Mouse (Mus musculus): ENCODE data around the gene Crispld2. TPM values are rescaled to one million over a fixed set of nuclear protein-coding genes. Genes with fewer than 3 reads are reported as not detected.
A peak's percentile ranks its signal among the peaks of the same experiment; 100 is the strongest.

Crispld2 gene
- polyA plus RNA-seq, 1 experiment from 2014 or later, result 9.2 TPM

DNA sequence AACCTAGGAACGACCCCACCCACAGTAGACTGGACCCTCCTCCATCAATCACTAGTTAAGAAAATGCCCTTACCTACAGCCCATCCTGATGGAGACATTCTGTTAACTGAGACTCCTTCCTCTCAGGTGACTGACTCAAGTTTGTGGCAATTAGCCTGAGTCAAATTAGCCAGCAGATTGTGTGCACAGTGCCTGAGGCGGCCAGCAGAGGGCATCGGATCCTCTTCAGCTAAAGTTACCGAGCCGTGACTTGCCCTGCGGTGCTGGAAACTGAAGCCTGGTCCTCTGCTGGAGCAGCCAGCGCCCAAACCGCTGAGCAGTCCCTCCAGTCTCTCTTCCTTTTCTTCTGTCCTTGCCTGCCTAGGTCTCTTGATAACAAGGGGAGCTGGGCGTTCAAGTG lies 24.8 kb upstream of the Crispld2 start:
- WGBS, result 78% methylated on average over 9 of the region's 9 CpGs
- no peak for ATAC-seq (ENCODE audit: borderline replicate concordance, extremely low read depth, low FRiP score, low TSS enrichment)
- no peak overlapping the region for H3K4me2 ChIP-seq

DNA sequence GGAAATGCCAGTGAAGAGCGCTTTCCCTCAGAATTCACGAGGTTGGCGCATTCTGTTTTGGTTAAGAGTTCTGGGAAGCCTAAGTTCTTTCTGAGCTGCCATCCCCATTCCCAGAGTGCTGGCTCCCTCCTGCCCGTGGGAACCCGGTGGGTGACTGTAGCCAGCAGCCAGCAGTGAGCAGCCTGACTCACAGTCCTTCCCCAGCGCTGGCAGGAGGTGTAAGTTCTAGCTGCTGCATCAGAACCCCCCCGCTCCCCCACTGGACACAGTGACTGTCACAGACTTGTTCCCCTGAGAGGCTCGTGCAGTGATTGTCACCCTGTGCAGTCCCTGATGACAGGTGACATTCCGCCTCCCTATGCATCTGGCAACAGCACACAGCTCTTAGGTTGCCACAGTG lies 22.1 kb upstream of the Crispld2 start:
- no peak for ATAC-seq (ENCODE audit: borderline replicate concordance, extremely low read depth, low FRiP score, low TSS enrichment)
- Histone ChIP-seq H3K27ac (no peak overlapping the region), H3K36me3 (no peaks in the 10 kb centered on the region), H3K9me3 (no peaks in the 10 kb centered on the region), H3K27me3 (no peaks in the 10 kb centered on the region), H3K4me1 (no peaks in the 10 kb centered on the region), H3K4me2 (no peak overlapping the region), H3K9ac (no peak overlapping the region), H3K4me3 (no peak overlapping the region)
- WGBS, result 72% methylated on average over 9 of the region's 9 CpGs

More for the DNA sequence above, 24.8 kb upstream of the Crispld2 start:
- Histone ChIP-seq H3K9me3 (no peaks in the 10 kb centered on the region), H3K9ac (no peak overlapping the region), H3K27ac (no peak overlapping the region), H3K4me3 (no peak overlapping the region), H3K27me3 (no peaks in the 10 kb centered on the region), H3K4me1 (no peaks in the 10 kb centered on the region), H3K36me3 (no peaks in the 10 kb centered on the region)

DNA sequence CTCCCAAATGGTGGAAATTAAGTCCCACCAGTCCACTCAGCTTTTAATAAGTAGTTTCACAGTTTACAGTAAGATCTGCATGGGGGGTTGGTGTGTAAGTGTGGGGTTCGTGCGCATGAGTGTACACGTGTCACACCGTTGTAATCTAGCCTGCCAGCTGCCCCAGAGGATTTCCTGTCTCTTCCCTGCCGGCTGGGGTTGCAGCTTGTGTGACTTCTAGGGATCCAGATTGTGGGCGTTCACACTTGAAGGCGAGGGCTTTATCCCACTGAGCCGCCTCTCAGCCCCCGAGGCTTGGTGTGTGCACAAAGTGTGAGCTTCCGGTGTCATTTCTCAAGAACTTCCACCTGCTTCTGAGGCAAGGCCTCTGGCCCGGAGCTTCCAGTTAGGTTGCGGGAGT lies 19.7 kb upstream of the Crispld2 start:
- Histone ChIP-seq H3K4me2 (no peak overlapping the region), H3K27ac (no peak overlapping the region), H3K36me3 (no peaks in the 10 kb centered on the region), H3K4me3 (no peak overlapping the region), H3K9ac (no peak overlapping the region), H3K9me3 (no peaks in the 10 kb centered on the region), H3K27me3 (no peaks in the 10 kb centered on the region), H3K4me1 (no peaks in the 10 kb centered on the region)
- ATAC-seq (ENCODE audit: borderline replicate concordance, extremely low read depth, low FRiP score, low TSS enrichment), result no peak
- WGBS, result 49% methylated on average over 12 of the region's 12 CpGs

DNA sequence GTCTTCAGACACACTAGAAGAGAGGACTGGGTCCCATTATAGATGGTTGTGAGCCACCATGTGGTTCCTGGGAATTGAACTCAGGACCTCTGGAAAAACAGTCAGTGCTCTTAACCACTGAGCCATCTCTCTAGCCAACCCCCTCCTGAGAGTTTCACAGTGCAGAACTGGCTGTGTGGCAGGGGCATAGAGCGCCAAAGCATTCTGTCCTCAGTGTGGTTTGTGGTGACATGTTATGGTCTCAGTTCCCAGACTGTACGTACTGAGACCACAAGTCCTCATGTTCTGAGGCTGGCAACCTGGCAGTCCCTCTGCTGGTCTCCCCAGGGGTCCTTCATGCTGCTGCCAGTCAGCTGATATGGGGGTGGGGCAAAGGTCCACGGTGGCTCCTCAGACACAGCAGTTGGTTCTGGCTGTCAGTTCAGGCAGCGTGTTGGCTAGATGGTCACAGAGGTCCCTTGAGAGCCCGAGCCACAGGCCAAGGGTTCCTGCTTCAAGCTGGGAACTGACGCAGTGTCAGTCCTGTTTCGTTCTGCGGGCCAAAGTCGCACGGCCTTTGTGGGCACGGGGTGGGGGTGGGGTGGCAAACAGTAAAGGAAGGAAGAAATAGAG lies 13.4 kb upstream of the Crispld2 start:
- H3K9ac ChIP-seq, result no peak overlapping the region
- H3K9me3 ChIP-seq, result no peaks in the 10 kb centered on the region
- H3K36me3 ChIP-seq, result no peaks in the 10 kb centered on the region
- no peak for ATAC-seq (ENCODE audit: borderline replicate concordance, extremely low read depth, low FRiP score, low TSS enrichment)
- H3K27me3 ChIP-seq, result no peaks in the 10 kb centered on the region
- no peak overlapping the region for H3K4me3 ChIP-seq
- 65% methylated on average over 11 of the region's 11 CpGs for WGBS
- H3K4me2 ChIP-seq, result no peak overlapping the region
- no peaks in the 10 kb centered on the region for H3K4me1 ChIP-seq
- H3K27ac ChIP-seq, result no peak overlapping the region

DNA sequence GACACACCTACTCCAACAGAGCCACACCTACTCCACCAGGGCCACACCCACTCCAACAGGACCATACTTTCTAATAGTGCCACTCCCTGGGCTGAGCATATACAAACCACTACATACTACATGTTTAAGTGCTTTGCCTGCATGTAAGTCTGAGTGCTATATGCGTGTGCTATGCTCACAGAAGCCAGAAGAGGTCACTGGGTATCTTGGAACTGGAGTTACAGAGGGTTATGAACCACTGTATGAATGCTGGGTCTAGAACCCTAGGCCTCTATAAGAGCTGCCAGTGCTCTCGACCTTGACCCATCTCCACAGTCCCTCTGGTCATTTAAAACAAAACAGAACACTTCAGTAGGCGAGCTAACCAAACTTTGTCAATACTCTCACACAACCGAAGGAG lies 11.0 kb upstream of the Crispld2 start:
- Histone ChIP-seq H3K27ac (no peak overlapping the region), H3K4me1 (no peaks in the 10 kb centered on the region), H3K9ac (no peak overlapping the region), H3K36me3 (no peaks in the 10 kb centered on the region), H3K4me2 (no peak overlapping the region), H3K9me3 (no peaks in the 10 kb centered on the region), H3K4me3 (no peak overlapping the region), H3K27me3 (no peaks in the 10 kb centered on the region)
- ATAC-seq (ENCODE audit: borderline replicate concordance, extremely low read depth, low FRiP score, low TSS enrichment), result no peak
- WGBS, result 52% methylated on average over 4 of the region's 4 CpGs

DNA sequence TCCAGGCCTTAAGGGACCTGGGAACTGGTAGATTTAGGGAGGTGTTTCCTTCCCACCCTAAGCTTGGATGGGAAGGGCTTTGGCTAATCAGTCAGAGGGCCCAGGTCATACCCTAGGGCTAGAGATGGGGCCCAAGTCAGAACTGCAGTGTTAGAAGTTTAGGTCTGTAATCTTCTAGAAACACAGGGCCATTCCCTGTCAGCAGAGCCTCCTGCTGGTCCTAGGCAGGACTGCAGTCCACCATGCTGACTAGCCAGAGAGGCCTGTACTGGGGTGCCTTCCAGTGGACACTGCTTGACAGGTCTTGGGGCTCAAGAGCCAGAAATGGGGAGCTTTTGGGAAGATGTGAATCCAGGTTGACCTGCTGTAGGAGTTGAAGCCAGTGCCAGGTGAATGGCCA lies 8.2 kb upstream of the Crispld2 start:
- Histone ChIP-seq H3K4me3 (no peak overlapping the region), H3K27ac (no peak overlapping the region), H3K4me1 (no peaks in the 10 kb centered on the region), H3K4me2 (no peak overlapping the region), H3K9me3 (no peaks in the 10 kb centered on the region), H3K36me3 (no peaks in the 10 kb centered on the region), H3K9ac (no peak overlapping the region), H3K27me3 (no peaks in the 10 kb centered on the region)
- ATAC-seq (ENCODE audit: borderline replicate concordance, extremely low read depth, low FRiP score, low TSS enrichment), result no peak

DNA sequence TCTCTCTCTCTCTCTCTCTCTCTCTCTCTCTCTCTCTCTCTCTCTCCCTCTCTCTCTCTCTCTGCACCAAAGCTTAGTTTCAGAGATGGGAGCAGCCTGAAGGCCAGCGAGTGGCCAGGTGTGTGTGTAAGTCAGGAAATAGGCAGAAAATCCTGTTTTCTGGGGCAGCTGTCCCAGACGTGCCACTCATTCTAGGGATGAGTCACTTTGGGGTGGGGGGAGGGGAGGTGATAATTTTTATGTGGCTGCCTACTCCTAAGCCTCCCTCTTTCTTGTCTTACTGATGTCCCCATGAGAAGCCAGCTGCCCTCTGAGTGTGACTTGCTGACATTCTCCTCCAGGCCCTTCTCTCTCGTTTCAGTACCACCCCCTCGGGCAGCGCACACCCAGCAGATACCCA lies 6.1 kb upstream of the Crispld2 start:
- no peak for ATAC-seq (ENCODE audit: borderline replicate concordance, extremely low read depth, low FRiP score, low TSS enrichment)
- 56% methylated on average over 5 of the region's 5 CpGs for WGBS
- Histone ChIP-seq H3K27ac (no peak overlapping the region), H3K9ac (no peak overlapping the region), H3K4me2 (no peak overlapping the region), H3K4me1 (no peaks in the 10 kb centered on the region), H3K36me3 (no peaks in the 10 kb centered on the region), H3K4me3 (no peak overlapping the region), H3K9me3 (no peaks in the 10 kb centered on the region), H3K27me3 (peaks cover 7% of the 10 kb centered on the region)

DNA sequence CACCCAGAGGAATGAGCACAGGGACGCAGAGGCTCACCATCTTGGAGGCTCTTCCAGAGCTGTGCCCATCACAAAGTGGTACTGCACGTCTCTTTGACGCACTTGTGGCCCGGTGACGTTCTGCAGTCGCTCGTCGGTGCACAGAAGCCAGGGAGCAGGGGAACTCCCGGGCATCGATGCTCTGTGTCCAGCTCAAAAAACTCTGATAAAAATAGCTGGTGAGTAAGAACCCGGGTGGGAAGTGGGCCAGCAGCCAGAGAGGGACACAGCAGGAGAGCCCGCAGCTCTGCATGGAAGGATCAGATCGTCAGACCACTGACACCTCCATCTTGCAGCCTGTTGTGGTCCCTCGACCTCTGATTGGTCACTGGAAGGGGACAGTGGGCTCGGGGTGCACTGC lies 4.2 kb upstream of the Crispld2 start:
- peaks cover 26% of the 10 kb centered on the region for H3K27me3 ChIP-seq
- H3K4me2 ChIP-seq, result no peak overlapping the region
- WGBS, result 61% methylated on average over 15 of the region's 15 CpGs
- no peaks in the 10 kb centered on the region for H3K36me3 ChIP-seq
- no peaks in the 10 kb centered on the region for H3K9me3 ChIP-seq
- no peak overlapping the region for H3K9ac ChIP-seq
- no peak for ATAC-seq (ENCODE audit: borderline replicate concordance, extremely low read depth, low FRiP score, low TSS enrichment)
- H3K4me1 ChIP-seq, result peaks cover 10% of the 10 kb centered on the region
- no peak overlapping the region for H3K4me3 ChIP-seq
- no peak overlapping the region for H3K27ac ChIP-seq

DNA sequence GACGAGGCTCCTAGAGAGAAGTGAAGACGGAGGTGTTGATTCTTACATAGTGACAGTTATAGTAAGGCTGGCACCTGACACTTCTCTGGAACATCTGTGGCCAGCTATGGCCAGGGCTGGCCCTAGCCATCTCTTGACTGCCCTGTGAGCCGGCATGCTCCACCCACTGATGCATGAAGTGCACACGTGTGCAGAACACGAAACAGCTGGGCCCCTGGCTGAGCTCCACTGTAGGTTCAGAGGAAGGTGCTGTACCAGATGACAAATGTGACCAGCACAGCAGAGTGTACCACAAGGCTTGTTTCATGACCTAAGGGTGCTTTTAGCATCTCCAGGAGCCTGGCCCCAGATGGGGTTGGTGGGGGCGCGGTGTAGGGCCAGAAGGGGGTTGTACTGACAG lies 1.9 kb downstream of the Crispld2 start:
- Histone ChIP-seq H3K9ac (no peak overlapping the region), H3K36me3 (no peaks in the 10 kb centered on the region), H3K9me3 (no peaks in the 10 kb centered on the region), H3K4me2 (peak overlapping the region; percentile 47; the same call in 1 of the 2 replicates), H3K4me1 (peaks cover 23% of the 10 kb centered on the region), H3K27ac (no peak overlapping the region), H3K27me3 (peaks cover 43% of the 10 kb centered on the region), H3K4me3 (no peak overlapping the region)
- peak; percentile 36; the same call in 1 of the 2 replicates for ATAC-seq (ENCODE audit: borderline replicate concordance, extremely low read depth, low FRiP score, low TSS enrichment)
- 44% methylated on average over 7 of the region's 7 CpGs for WGBS

DNA sequence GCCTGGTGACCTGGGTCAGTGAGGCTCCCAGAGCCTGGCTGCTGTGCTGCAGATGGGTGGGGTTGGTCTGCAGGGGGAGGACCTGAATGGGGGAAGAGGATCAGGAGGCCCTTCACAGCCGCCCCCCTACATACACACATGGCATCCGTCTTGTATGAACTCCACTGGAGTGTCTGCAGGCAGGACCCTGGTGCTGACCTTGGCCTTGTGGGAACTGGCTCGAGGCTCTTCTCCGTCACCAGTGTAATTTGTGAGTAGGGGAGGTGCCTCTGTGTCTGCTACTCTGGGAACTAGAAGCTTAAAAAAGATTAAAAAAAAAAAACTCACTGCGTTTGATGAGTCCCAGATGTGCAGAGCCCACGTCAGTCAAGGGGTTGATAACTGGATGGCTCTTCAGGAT lies 2.3 kb downstream of the Crispld2 start:
- WGBS, result 30% methylated on average over 6 of the region's 6 CpGs
- H3K27ac ChIP-seq, result no peak overlapping the region
- peak; percentile 41; the same call in 1 of the 2 replicates for ATAC-seq (ENCODE audit: borderline replicate concordance, extremely low read depth, low FRiP score, low TSS enrichment)
- no peak overlapping the region for H3K4me2 ChIP-seq
- H3K4me1 ChIP-seq, result peaks cover 23% of the 10 kb centered on the region
- H3K9ac ChIP-seq, result no peak overlapping the region
- no peaks in the 10 kb centered on the region for H3K9me3 ChIP-seq
- H3K27me3 ChIP-seq, result peaks cover 43% of the 10 kb centered on the region
- no peak overlapping the region for H3K4me3 ChIP-seq
- no peaks in the 10 kb centered on the region for H3K36me3 ChIP-seq

DNA sequence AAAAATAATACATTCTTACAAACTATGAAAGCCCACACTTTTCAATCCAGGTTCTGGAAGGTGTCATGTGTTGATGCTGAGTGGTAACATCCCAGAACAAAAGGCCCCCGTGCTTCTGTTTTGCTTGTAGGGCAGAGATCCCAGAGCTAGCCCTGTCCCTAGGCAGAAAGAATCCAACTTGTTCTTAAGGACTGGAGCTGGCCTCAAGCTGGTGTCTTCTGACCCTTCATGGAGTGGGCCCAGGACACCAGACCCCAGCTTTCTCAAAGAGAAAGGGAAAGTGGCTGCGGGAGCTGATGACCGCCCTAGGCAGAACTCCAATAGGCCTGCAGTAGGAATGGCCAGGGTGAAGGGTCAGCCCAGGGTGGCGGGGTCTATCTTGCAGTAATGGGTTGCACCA lies 5.0 kb downstream of the Crispld2 start:
- WGBS, result 79% methylated on average over 4 of the region's 4 CpGs
- Histone ChIP-seq H3K27me3 (peaks cover 26% of the 10 kb centered on the region), H3K9me3 (no peaks in the 10 kb centered on the region), H3K4me1 (peaks cover 33% of the 10 kb centered on the region), H3K4me2 (no peak overlapping the region), H3K27ac (no peak overlapping the region), H3K4me3 (no peak overlapping the region), H3K36me3 (no peaks in the 10 kb centered on the region), H3K9ac (no peak overlapping the region)
- ATAC-seq (ENCODE audit: borderline replicate concordance, extremely low read depth, low FRiP score, low TSS enrichment), result no peak

DNA sequence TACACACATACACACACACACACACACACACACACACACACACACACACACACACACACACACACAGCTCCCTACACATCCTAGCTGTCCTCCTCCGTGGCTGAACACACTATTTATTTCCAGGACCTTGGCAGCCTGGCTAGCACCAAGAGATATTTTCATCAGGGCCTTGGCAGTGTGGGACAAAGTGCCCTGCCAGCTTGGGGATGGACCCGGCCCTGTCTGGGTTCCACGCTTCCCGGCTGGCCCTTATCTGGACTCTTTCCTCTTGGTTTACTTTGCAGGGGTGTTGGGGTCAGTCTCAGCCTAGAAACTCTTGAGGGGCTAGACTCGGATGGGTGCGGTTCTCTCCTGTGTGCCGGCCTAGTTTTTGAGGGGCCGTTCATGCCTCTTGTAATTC lies 8.2 kb downstream of the Crispld2 start:
- Histone ChIP-seq H3K4me2 (no peak overlapping the region), H3K36me3 (no peaks in the 10 kb centered on the region), H3K27me3 (no peaks in the 10 kb centered on the region), H3K4me3 (no peak overlapping the region), H3K9ac (no peak overlapping the region), H3K27ac (peak overlapping the region; percentile 51; the same call in 1 of the 2 replicates), H3K9me3 (no peaks in the 10 kb centered on the region), H3K4me1 (peaks cover 33% of the 10 kb centered on the region)
- no peak for ATAC-seq (ENCODE audit: borderline replicate concordance, extremely low read depth, low FRiP score, low TSS enrichment)
- 18% methylated on average over 8 of the region's 8 CpGs for WGBS

DNA sequence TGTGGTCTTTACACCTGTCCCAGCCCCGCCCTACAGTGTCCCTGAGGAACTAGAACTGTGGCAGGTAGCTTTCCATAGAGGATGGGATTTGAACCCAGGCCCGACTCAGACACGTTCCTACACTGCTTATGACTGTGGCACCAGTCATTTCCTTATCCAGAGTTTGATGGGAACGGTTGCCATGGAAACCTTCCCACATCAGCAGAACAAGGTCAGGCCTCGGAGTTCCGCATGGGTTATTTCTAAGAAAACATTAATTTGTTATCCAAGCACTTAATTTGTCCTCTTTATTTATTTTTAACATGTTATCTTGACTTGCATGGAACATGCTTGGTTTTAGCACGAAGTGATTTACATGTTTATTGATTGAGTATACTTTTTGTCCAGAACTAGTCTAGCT lies 9.5 kb downstream of the Crispld2 start:
- Histone ChIP-seq H3K9me3 (no peaks in the 10 kb centered on the region), H3K4me1 (peaks cover 33% of the 10 kb centered on the region), H3K27me3 (no peaks in the 10 kb centered on the region), H3K36me3 (no peaks in the 10 kb centered on the region), H3K4me3 (no peak overlapping the region), H3K27ac (no peak overlapping the region), H3K9ac (no peak overlapping the region), H3K4me2 (no peak overlapping the region)
- WGBS, result 48% methylated on average over 7 of the region's 7 CpGs
- ATAC-seq (ENCODE audit: borderline replicate concordance, extremely low read depth, low FRiP score, low TSS enrichment), result no peak

All from lung, embryonic 15.5 days (tissue).